Mouse (Mus musculus) cerebellum, adult (tissue): ENCODE measurements around the gene Msmp.
"Not testable (repeated sequence)": the region's sequence is repeated elsewhere in the genome, so short reads cannot be mapped to it uniquely, and the experiment has no call there.

Experiments used
- ATAC-seq: cut with Nextera tagmentation; 2 replicates; pipeline ENCODE4 v1.9.2; 2017; ENCODE audit warnings: mild to moderate bottlenecking, moderate library complexity, mixed read lengths; ENCODE audit not compliant: insufficient number of reproducible peaks, low FRiP score, low TSS enrichment

Msmp gene

DNA sequence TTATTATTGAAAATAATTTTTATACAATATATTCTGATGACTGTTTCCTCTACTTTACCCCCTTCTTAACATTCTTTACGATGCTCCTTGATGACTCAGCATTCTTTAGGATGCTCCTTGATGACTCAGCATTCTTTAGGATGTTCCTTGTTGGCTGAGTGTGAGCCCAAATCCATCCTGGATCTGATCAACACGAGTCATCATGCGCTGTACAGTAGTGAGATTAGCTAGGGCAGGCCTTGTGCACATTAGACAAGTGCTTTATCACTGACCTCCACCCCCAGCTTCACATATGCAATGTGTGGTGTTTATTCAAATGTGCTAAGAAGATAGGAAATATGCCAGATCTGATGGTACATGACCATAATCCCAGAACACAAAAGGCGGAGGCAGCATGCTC, 13.9 kb upstream of the Msmp start:
- ATAC-seq: no peak

DNA sequence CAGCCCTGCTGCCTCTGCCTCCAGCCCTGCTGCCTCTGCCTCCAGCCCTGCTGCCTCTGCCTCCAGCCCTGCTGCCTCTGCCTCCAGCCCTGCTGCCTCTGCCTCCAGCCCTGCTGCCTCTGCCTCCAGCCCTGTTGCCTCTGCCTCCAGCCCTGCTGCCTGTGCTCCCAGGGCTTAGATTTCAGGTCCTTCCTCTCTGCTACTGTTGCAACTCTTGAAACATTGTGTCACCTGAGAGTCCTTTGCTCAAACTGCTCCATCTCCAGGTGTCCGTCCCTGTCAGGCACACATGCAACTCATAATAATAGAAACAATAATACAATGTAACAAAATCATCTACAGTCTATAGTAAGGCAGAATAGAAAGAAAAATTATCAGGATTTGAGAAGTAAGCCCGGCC, 12.3 kb upstream of the Msmp start:
- ATAC-seq: not testable (repeated sequence)

GRCm38 (mm10) chr4:43593453-43593852, 9.2 kb upstream of the Msmp start:
- ATAC-seq: no peak

GRCm38 (mm10) chr4:43591961-43592360, 7.7 kb upstream of the Msmp start:
- ATAC-seq: no peak

DNA sequence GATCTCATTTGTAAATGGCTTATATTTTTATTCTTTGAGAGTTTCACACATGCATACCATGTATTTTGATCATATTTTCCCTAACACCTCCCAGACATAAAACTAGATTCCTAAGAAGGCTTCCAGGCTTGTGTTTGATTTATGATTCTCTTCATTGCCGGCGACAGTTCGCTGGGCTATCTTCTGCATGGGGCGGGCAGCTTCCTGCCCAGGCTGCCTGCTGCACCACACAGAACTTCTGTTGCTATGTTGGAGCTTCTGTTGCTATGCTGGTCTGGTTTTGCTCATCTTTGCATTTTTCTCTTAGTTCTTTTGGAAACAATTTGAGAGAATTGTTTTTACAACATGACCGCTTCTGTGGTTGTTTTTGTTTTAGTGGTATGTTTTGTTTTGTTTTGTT, 7.2 kb upstream of the Msmp start:
- ATAC-seq: no peak

DNA sequence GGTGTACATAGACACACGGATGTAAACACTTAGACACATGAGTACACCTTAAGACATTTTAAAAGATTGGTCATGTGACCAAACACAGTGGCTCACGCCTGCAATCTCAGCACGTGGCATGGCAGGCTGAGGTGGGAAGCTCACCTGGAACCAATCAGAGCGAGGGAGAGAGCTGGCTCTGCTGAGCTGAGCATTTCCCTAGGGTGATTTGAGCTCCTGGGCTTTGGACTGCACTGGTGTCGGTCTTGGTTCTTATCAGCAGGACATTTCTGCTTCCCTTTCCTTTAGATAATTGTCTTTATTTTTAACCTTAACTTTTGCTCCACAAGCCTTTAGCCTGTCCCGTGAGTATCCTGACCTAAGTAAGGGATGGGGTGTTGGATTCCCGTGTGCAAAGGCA, 3.4 kb upstream of the Msmp start:
- ATAC-seq: no peak

DNA sequence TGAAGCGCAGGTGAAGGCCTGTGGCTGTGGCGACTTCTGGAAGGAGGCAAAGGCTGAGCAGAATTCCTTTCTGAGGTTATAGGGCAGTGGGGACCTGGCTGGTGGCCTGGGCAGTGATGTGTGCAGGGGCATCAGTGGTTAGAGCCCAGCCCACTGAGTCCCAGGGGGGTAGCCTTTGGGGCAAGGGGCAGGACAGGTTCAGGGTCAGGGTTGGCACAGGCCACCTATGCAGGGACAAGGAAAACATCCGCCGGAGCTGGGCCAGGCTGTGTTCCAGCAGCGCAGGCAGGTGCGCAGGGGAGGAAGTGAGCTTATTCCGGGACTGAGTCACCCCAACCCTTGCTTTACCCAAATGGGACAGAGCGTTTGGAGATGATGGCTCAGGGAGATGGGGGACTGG, 2.1 kb upstream of the Msmp start:
- no peak for ATAC-seq

DNA sequence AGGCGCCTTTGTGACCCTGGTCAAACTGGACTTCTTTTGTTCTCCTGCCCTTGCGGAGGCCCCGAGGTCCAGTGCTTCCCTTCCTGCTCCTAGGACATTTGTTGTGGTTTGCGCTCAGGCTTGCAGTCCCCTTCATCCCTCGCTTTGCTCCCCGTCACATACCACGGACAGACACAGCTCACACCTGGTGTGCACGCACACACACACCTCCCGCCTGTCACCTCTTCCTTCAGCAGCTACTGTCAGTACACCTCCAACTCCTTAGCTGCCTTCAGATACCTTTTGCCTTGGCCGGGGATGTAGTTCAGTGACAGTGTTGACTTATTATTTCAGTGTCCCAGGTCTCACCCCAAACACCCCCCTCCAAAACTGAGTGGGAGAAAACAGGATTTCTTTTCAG, 1.4 kb upstream of the Msmp start:
- ATAC-seq: no peak

DNA sequence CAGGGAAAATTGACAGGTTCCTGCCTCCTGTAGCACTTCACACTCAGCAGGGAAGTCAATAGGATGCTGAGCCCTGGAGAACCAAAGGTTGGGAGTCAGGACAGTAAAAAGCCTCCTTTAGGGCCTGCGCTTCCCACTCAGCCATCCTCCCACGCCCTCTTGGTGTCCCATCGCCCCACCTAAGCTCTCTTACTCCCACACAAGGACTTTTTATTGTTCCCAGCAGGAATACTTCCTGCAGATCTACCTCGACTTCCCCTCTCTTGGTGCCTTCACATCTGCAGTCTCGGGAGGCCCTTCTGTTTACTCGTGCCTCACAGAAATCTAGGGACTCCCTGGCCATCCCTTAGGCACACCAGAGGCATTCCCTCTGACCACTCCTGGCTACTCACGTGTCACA, 873 bp downstream of the Msmp start:
- ATAC-seq: no peak

DNA sequence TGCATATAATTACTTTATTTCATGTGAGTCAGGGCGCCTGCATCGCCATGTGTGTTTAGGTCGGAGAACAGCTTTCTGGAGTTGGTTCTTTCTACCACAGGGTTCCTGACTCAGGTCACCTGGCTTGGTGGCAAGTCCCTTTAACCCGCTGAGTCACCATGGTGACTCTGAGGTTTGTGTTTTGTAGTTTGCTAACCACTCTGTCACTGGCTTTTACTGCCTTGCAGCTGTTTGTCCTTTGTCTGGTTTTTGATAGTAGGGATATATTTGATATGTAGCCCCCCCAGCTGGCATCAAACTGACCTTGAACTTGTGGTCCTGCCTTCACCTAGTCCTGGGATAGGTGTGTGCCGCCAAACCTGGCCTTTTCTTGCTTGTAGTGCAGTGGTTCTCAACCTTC, 2.1 kb downstream of the Msmp start:
- ATAC-seq: no peak

- no peak for ATAC-seq
Measured at GRCm38 (mm10) chr4:43581381-43581780, 2.9 kb downstream of the Msmp start.

DNA sequence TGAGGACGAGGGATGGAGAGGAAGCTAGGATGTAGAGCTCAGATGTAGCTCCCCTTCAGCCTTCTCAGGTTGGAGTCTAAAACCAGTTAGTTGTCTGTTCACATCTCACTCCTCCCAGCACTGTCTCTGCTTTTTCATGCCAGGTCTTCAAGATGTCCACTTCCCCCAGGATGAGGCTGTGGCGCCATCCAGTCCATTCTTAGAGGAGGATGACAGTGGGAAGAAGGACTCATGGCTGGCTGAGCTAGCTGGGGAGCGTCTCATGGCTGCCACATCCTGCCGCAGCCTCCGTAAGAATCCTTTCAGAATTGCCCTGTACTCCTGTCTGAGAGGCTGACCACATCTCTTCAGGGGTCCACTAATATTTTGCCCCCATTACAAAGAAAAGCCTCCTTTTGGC, 3.6 kb downstream of the Msmp start:
- no peak for ATAC-seq

DNA sequence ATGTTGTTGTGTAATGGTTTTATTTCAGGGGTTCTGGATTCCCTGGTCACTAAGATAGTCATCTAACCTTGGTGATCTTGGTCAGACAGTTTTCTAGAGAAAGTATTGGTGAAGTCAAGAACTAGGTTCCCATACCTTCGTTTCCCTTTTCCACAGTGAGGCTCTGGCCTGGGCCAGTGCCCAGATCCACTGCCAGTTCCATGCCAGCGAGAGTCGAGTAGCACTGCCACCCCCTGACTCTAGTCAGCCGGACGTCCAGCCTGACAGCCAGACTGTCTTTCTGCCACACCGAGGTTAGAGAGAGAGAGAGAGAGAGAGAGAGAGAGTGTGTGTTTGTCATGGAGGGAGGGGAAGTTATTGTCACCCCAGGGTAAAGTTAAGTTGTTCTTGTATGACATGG, 4.6 kb downstream of the Msmp start:
- ATAC-seq: no peak

DNA sequence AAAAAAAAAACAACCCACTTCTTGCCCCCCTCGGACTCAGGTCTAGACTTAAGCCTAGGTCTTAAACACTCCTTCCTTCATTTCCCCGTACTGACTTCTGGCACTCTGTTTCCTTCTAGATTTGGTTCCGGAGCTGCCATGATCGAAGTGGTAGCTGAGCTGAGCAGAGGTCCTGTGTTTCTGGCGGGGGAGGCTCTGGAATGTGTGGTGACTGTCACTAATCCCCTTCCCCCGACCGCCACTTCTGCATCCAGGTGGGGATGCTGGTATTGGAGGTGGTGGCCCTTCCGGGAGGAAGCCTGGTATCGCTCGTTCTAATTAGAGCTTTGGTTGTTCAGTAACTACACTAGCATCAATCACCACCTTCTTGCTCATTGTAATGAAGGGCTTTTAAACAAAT, 5.0 kb downstream of the Msmp start:
- no peak for ATAC-seq

DNA sequence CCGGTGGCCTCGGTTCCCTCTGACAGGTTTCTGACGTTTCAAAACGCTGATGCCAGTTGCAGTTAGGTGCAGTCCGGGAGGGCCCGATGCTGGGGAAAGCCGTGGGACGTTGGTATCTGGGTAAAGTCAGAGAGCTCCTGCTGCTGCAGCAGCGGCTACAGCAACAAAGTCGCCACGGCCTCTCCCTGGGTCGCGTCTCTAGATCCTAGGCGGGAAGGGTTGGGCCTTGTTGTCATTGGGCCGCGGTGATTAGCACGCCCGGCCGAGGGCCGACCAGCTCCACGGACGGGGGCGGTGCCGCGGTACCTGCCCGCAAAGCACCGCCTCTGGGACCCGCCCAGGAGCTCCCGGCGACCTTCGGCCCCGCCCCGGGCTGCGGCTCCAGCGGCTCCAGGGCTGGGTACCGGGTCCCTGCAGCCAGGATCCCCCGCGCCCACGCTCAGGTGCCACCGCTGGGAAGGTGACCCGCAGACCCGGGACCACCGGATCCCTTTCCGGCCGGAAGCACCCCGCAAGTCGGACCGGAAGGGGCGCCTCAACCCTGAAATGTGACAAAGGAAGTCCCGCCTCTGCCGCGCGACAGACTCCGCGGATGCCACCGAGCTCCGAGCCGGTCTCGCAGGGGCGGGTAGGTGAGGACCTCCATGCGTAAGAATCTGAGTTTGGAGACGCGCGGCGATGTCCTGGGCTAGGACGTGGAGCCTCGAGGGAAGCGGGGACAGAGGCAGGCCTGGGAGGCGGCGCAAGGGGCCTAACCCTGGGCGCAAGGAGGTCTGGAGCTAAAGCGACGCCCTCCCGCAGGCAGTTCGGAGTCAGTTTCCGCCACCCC, 5.7 kb downstream of the Msmp start, which contains the start of the genes Rgp1 and Gba2:
Gene Rgp1, plus strand, starts transcription at position 340 of the 829 bp plus-strand sequence.
Gene Gba2, minus strand, starts transcription at position 498 of the 829 bp plus-strand sequence.
- ATAC-seq: peak; percentile 91

GRCm38 (mm10) chr4:43577237-43577881, 6.9 kb downstream of the Msmp start:
- ATAC-seq: no peak

GRCm38 (mm10) chr4:43575356-43575755, 8.9 kb downstream of the Msmp start:
- ATAC-seq: no peak

- no peak for ATAC-seq
Measured at GRCm38 (mm10) chr4:43573561-43573960, 10.7 kb downstream of the Msmp start.

DNA sequence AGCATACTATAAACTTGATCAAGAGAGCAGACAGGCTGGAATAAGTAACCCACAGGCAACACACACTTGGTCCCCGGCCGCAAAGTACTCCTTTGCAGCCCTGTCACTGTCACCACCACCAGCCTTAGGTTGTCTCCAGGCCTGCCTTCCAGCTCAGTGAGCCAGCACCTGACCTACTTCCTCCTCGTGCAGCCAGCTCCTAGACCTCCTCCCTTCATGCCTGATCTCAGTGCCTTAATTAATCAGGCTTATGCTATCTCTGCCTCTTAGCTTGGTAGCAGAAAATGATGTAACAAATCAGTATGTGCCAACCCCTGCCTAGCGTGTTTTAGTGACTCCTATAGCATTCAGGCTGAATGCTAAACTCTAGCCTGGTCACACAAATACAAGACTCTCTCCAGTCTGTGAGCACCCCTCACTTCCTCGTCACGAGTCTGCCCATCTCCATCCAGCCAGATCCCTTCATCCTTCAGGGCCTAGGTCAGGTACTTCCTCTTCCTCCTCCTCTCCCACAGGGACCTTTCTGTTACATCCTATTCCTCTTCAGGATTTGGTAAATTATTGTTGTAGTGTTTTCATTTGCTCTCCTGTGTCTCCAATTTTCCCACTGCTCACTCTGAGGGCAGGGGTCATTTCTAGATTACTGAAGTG, 12.8 kb downstream of the Msmp start:
- ATAC-seq: no peak

DNA sequence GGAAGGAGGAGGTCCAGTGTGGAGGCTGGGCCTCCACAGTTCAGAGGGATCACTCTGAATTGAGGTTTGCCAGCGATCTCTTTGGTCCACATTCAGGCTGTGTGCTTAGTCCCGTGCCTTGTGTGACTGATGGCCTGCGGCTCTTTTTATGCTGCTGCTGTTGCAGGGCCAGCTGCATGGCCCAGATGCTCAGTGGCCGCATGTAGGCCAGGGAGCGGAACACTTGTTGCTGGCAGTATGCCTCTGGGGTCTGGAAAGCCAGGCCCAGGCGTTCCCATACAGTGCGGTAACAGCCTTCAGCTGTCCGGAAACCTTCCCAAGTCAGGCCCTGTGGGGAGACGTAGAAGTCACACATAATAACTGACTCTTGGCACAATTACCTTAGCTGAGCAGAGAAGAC, 17.2 kb downstream of the Msmp start:
- ATAC-seq: no peak

DNA sequence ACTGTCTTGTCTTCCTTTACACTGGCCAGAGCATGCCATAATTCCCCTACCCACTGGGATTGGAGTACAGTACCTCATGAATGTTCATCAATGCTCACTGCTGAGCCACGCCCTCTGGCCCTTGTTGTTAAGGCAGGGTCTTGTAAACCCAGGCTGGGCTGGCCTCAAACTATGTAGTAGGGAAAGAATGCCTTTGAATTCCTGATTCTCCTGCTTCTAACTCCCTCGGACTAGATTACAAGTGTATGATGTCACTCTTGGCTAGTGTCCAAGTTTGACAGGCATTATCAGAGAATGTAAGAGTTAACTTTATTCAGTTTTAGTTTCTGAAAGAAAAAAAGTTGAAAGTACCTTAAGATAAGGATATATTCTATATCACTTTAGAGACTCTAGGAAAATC, 20.1 kb downstream of the Msmp start:
- ATAC-seq: no peak

DNA sequence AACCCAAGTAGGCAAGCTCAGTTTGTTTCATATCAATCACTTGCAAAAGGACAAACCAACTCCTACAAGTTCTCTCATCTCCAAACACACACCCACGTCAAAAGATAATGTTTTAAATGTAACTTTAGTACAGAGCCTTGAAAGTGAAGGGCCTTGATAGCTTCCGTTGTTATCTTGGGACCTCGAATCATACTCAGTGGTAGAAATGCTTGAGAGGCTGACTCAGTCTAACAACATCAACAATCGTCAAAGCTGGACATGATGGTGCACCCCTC, 20.8 kb downstream of the Msmp start:
- no peak for ATAC-seq
